Mouse (Mus musculus) thymus, postnatal 10 days (tissue): Measurements from ENCODE around the gene Wdr31.
A peak's percentile ranks its signal among the peaks of the same experiment; 100 is the strongest.
"Not testable (repeated sequence)": the region's sequence is repeated elsewhere in the genome, so short reads cannot be mapped to it uniquely, and the experiment has no call there.

Source experiments
- DNase-seq, 2 experiments: peaks; one replicate each; pipeline ENCODE4 v3.0.0; 2021; ENCODE audit warnings: low spot score in 2 of 2

Wdr31 gene

GRCm38 (mm10) chr4:62495946-62496345 is 25.2 kb upstream of the Wdr31 start:
- DNase-seq, result no peak

- DNase-seq, result no peak
Measured at GRCm38 (mm10) chr4:62494230-62494629, 23.5 kb upstream of the Wdr31 start.

- no peak for DNase-seq
Measured at GRCm38 (mm10) chr4:62492682-62493081, 22.0 kb upstream of the Wdr31 start.

GRCm38 (mm10) chr4:62487914-62488313 is 17.2 kb upstream of the Wdr31 start:
- DNase-seq, result no peak

- DNase-seq, result no peak
Measured at GRCm38 (mm10) chr4:62487172-62487571, 16.5 kb upstream of the Wdr31 start.

- DNase-seq, result no peak
Measured at GRCm38 (mm10) chr4:62486162-62486696, 15.5 kb upstream of the Wdr31 start.

GRCm38 (mm10) chr4:62485450-62486161 is 14.9 kb upstream of the Wdr31 start:
- no peak for DNase-seq

GRCm38 (mm10) chr4:62484928-62485327 is 14.2 kb upstream of the Wdr31 start:
- DNase-seq, result peak in 1 of 2 experiments; percentile 23

- no peak for DNase-seq
Measured at GRCm38 (mm10) chr4:62480709-62481605, 10.3 kb upstream of the Wdr31 start.

- DNase-seq, result peak; percentile 44 to 61
Measured at GRCm38 (mm10) chr4:62479937-62480708, 9.4 kb upstream of the Wdr31 start, which contains the start of gene Bspry. Gene Bspry, plus strand, starts transcription at chr4:62480053.

GRCm38 (mm10) chr4:62479593-62479936 is 8.9 kb upstream of the Wdr31 start:
- DNase-seq, result not testable (repeated sequence)

GRCm38 (mm10) chr4:62477542-62478244 is 7.0 kb upstream of the Wdr31 start:
- no peak for DNase-seq

GRCm38 (mm10) chr4:62475793-62476192 is 5.1 kb upstream of the Wdr31 start:
- DNase-seq, result peak; percentile 20 to 49

- peak; percentile 21 to 22 for DNase-seq
Measured at GRCm38 (mm10) chr4:62475131-62475530, 4.4 kb upstream of the Wdr31 start.

GRCm38 (mm10) chr4:62472071-62472470 is 1.4 kb upstream of the Wdr31 start:
- DNase-seq, result no peak

- DNase-seq, result no peak
Measured at GRCm38 (mm10) chr4:62468158-62468557, 2.5 kb downstream of the Wdr31 start.

GRCm38 (mm10) chr4:62463124-62463523 is 7.6 kb downstream of the Wdr31 start:
- DNase-seq, result no peak

- no peak for DNase-seq
Measured at GRCm38 (mm10) chr4:62460348-62460747, 10.3 kb downstream of the Wdr31 start.

GRCm38 (mm10) chr4:62459081-62459480 is 11.6 kb downstream of the Wdr31 start:
- no peak for DNase-seq

GRCm38 (mm10) chr4:62454995-62455394 is 15.7 kb downstream of the Wdr31 start:
- peak; percentile 27 to 49 for DNase-seq

- DNase-seq, result no peak
Measured at GRCm38 (mm10) chr4:62440986-62441385, 29.7 kb downstream of the Wdr31 start.
